Mouse (Mus musculus) adrenal gland, postnatal 0 days (tissue): ENCODE results near the gene Abca8b. TPM values are rescaled to one million over a fixed set of nuclear protein-coding genes. Genes with fewer than 3 reads are reported as not detected.

Experiments
- polyA plus RNA-seq: library from polyadenylated mRNA; unstranded; fragments of >200 nt; fragmentation: Nextera tagmentation; extraction: Ambion mirVana; gene quantifications from 2 replicates; pipeline ENCODE4 v1.2.1, GENCODE M21; 2015

Abca8b gene
- 2.0 and 3.4 TPM in 2 replicates for polyA plus RNA-seq

GRCm38 (mm10) chr11:109995624-109996023 is at the start of gene Abca8b:
Gene Abca8b, minus strand, starts transcription at chr11:109995845.

Other genes with a start within 250 kb of the Abca8b start
- 0.19 TPM in 1 of 2 replicates, not detected in the other for gene 1700012B07Rik, start 167.8 kb downstream of the Abca8b start, polyA plus RNA-seq
- 7.8 and 11.8 TPM in 2 replicates for gene Abca8a, start 100.1 kb upstream of the Abca8b start, polyA plus RNA-seq
- gene Abca9, start 172.4 kb upstream of the Abca8b start, polyA plus RNA-seq = 2.3 and 2.7 TPM in 2 replicates